Mouse (Mus musculus): ENCODE data around the gene Cd300ld4. TPM values are rescaled to one million over a fixed set of nuclear protein-coding genes. Genes with fewer than 3 reads are reported as not detected.

The Cd300ld4 gene
- total RNA-seq, 2 experiments from 2014 or later = 0.86 TPM; not detected in 1

GRCm38 (mm10) chr11:114972726-114973125 lies 54.1 kb downstream of the Cd300ld4 start:
- DNase-seq (ENCODE audit: extremely low spot score in 1 of 2, low spot score in 1 of 2) = no peak

Other genes starting within 250 kb of the Cd300ld4 start
- 10 to 100 TPM; 27.8 to 30.9 TPM for gene Btbd17, start 231.1 kb downstream of the Cd300ld4 start, total RNA-seq (2021)
- gene Gpr142, start 228.1 kb downstream of the Cd300ld4 start, total RNA-seq (2021) = not detected
- 1 to 10 TPM; 2.8 to 4.5 TPM for gene Gprc5c, start 175.9 kb downstream of the Cd300ld4 start, total RNA-seq (2021)
- gene Cd300a, start 137.0 kb downstream of the Cd300ld4 start, total RNA-seq (2021) = under 1 TPM; 0.37 to 0.52 TPM
- not detected for gene Cd300lb, start 92.6 kb downstream of the Cd300ld4 start, total RNA-seq (2021)
- gene Cd300c, start 57.9 kb downstream of the Cd300ld4 start, total RNA-seq (2021) = not detected
- gene Cd300ld, start 37.1 kb downstream of the Cd300ld4 start, total RNA-seq (2021) = not detected
- gene Cd300c2, start 25.1 kb downstream of the Cd300ld4 start, total RNA-seq (2021) = 1 to 10 TPM; 4.1 to 4.5 TPM
- not detected for gene Cd300ld2, start 10.8 kb downstream of the Cd300ld4 start, total RNA-seq (2021)
- 1 to 10 TPM in 1 of 2 experiments, not detected in 1; 2.3 TPM for gene Cd300ld5, start 10.8 kb upstream of the Cd300ld4 start, total RNA-seq (2021)
- under 1 TPM in 1 of 2 experiments, not detected in 1; 0.86 TPM for gene Cd300ld3, start 21.4 kb upstream of the Cd300ld4 start, total RNA-seq (2021)
- not detected for gene Cd300e, start 35.2 kb upstream of the Cd300ld4 start, total RNA-seq (2021)
- 1 to 10 TPM; 1.8 to 2.0 TPM for gene Rab37, start 64.4 kb upstream of the Cd300ld4 start, total RNA-seq (2021)
- gene Cd300lf, start 107.0 kb upstream of the Cd300ld4 start, total RNA-seq (2021) = under 1 TPM; 0.35 to 0.39 TPM
- 10 to 100 TPM; 74.8 to 76.3 TPM for gene Slc9a3r1, start 136.3 kb upstream of the Cd300ld4 start, total RNA-seq (2021)
- 10 to 100 TPM; 19.0 to 19.4 TPM for gene Tmem104, start 160.5 kb upstream of the Cd300ld4 start, total RNA-seq (2021)
- gene Nat9, start 160.8 kb upstream of the Cd300ld4 start, total RNA-seq (2021) = 10 to 100 TPM; 16.6 to 21.3 TPM
- gene Grin2c, start 240.2 kb upstream of the Cd300ld4 start, total RNA-seq (2021) = 10 to 100 TPM; 47.3 to 47.4 TPM